Mouse (Mus musculus): ENCODE data around the gene Gnai2.

DNA sequence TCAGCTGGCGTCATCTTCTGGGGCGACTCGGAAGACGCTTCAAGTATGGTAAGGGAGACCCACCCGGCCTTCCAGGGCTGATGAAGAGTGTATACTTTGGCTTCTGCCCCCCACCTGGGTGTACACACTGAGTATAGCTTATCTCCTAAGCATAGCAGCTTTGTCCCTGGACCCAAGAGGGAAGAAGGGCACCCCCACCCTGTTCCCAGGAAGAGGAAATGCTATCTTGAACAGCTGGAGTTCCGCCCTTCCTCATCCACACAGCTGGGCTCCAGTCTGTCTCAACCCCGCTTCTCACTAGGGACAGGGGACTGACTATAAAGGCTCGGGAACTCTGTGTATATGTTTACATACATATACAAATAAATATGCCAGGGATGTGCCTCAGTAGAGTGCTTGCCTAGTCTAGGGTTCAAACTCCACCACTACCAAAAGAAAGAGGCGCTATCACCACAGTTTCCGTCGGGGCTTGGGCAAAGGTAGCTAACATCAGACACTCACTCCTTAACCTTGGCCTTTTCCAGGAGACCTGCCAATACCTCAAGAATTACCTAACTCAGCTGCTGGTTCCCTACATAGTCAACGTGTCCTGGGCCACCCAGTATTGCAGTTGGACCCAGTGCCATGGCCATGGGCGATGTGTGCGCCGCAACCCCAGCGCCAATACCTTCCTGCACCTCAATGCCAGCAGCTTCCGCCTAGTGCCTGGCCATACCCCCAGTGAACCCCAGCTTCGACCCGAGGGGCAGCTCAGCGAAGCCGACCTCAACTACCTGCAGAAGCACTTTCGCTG lies 63.4 kb downstream of the Gnai2 start:
- TF ChIP-seq CTCF (IDR thresholded peaks at IDR 0.05; ENCODE audit: low read depth) (no peak), EP300 (IDR thresholded peaks at IDR 0.05; ENCODE audit: low read depth) (no peak)
